Mouse (Mus musculus) stomach, postnatal 0 days (tissue): ENCODE data around the gene Cenpp.
A peak's percentile ranks its signal among the peaks of the same experiment; 100 is the strongest.

Experiments used
- CTCF ChIP-seq: IDR thresholded peaks from 2 replicates; pipeline ENCODE4 v1.5.1; 2016; ENCODE audit warnings: antibody characterized with exemption, low read depth, mild to moderate bottlenecking, moderate library complexity
- EP300 ChIP-seq: optimal IDR thresholded peaks from 2 replicates; pipeline ENCODE3; 2016; ENCODE audit warnings: antibody characterized with exemption

GRCm38 (mm10) chr13:49471981-49472675 is 180.5 kb downstream of the Cenpp start:
- TF ChIP-seq CTCF (peak; percentile 27; the same call in 1 of the 2 replicates), EP300 (no peak)
